Mouse (Mus musculus) testis, adult 2 months (tissue): ENCODE results near the gene Ttf2. TPM values are rescaled to one million over a fixed set of nuclear protein-coding genes. Genes with fewer than 3 reads are reported as not detected.

Source experiments
- H3K27ac ChIP-seq: fragments of 200-500 bp; 2 replicates; pipeline ENCODE4 v1.5.1; 2012; ENCODE audit warnings: low read depth, low read length; ENCODE audit not compliant: control insufficient read depth, insufficient read depth
- H3K27me3 ChIP-seq: fragments of 200-500 bp; 2 replicates; pipeline ENCODE4 v1.6.1; 2012; ENCODE audit warnings: mild to moderate bottlenecking, low read length, moderate library complexity; ENCODE audit not compliant: control insufficient read depth, insufficient read depth
- H3K36me3 ChIP-seq: fragments of 200-500 bp; 2 replicates; pipeline ENCODE4 v1.6.1; 2012; ENCODE audit warnings: mild to moderate bottlenecking, low read length; ENCODE audit not compliant: control insufficient read depth, insufficient read depth
- H3K4me1 ChIP-seq: fragments of 200-500 bp; 2 replicates; pipeline ENCODE4 v1.6.1; 2012; ENCODE audit warnings: low read length; ENCODE audit not compliant: control insufficient read depth, insufficient read depth
- H3K4me3 ChIP-seq: fragments of 200-500 bp; 2 replicates; pipeline ENCODE4 v1.5.1; 2012; ENCODE audit warnings: low read depth, mild to moderate bottlenecking, low read length, moderate library complexity, mixed read lengths; ENCODE audit not compliant: control insufficient read depth
- CTCF ChIP-seq: fragments of 200-500 bp; IDR thresholded peaks from 2 replicates; pipeline ENCODE4 v1.5.1; 2012; ENCODE audit warnings: low read depth, mild to moderate bottlenecking, inconsistent platforms, low read length, moderate library complexity; ENCODE audit not compliant: control insufficient read depth, insufficient read depth, insufficient replicate concordance
- POLR2A ChIP-seq: fragments of 200-500 bp; IDR thresholded peaks from 2 replicates; pipeline ENCODE4 v1.6.1; 2012; ENCODE audit warnings: low read depth, mild to moderate bottlenecking, inconsistent platforms, low read length, moderate library complexity; ENCODE audit not compliant: control insufficient read depth
- polyA plus RNA-seq: library from polyadenylated mRNA; depleted of rRNA; stranded (reverse); fragments of >200 nt; gene quantifications from 2 replicates; pipeline ENCODE4 v1.2.3, GENCODE M21; 2012; rRNA removed

Gene Ttf2
- 2.7 and 3.0 TPM in 2 replicates for polyA plus RNA-seq

- TF ChIP-seq CTCF (no peak), POLR2A (peak; percentile 83)
- Histone ChIP-seq H3K36me3 (no peaks in the 10 kb centered on the region), H3K4me1 (peaks cover 2% of the 10 kb centered on the region), H3K27ac (peak within 1 kb of the TSS; percentile 27; the same call in 1 of the 2 replicates), H3K27me3 (no peaks in the 10 kb centered on the region), H3K4me3 (peak within 1 kb of the TSS; percentile 94)
Observed at GRCm38 (mm10) chr3:100969176-100969917, at the start of gene Ttf2. Gene Ttf2 (minus strand): TSS chr3:100969663.

GRCm38 (mm10) chr3:101018494-101018893, 49.0 kb upstream of the Ttf2 start:
- H3K4me3 ChIP-seq = no peak overlapping the region
- TF ChIP-seq CTCF (no peak), POLR2A (no peak)
- no peaks in the 10 kb centered on the region for H3K36me3 ChIP-seq
- H3K27ac ChIP-seq = no peak overlapping the region
- H3K4me1 ChIP-seq = no peaks in the 10 kb centered on the region
- H3K27me3 ChIP-seq = no peaks in the 10 kb centered on the region

DNA sequence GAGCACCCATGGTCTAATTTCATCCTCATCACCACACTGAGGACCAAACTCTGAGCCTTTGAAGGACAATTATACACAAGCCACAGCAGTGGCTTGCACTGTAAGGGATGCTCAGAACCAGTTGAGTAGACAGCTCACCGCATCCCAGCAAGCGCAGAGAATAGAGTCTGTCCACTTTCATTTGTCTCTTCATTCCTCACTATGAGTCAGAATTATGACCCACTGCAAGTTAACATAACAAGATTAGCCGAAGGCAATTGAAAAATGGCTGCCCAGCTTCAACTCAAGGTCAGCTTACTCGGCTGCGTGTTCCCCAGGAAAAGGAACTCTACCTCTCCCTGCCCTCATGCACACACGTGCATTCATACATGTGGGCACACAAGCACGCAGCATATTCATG, 46.6 kb upstream of the Ttf2 start:
- H3K27ac ChIP-seq = no peak overlapping the region
- TF ChIP-seq POLR2A (no peak), CTCF (no peak)
- H3K4me1 ChIP-seq = no peaks in the 10 kb centered on the region
- no peaks in the 10 kb centered on the region for H3K36me3 ChIP-seq
- H3K27me3 ChIP-seq = no peaks in the 10 kb centered on the region
- H3K4me3 ChIP-seq = no peak overlapping the region

DNA sequence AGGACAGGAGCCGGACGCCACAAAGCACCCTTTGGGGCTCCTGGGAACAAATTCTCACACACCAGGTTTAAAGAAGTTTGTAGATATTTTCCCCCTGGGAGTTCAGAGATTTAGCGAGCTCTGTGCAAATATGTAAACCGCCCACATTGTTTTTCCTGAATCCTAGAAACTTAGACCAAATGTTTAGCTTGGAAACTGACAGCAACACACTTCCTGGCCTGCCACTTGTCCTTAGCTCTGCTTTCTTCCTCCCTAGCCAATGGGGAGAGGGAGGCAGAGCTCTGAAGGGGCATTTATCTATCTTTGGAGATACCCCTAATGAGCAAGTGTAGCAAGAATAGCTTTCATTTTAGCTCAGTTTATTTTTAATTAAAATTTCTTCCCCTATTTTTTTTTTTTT, 45.8 kb upstream of the Ttf2 start:
- no peak for TF ChIP-seq CTCF
- no peak for TF ChIP-seq POLR2A
- Histone ChIP-seq H3K27ac (no peak overlapping the region), H3K36me3 (no peaks in the 10 kb centered on the region)

DNA sequence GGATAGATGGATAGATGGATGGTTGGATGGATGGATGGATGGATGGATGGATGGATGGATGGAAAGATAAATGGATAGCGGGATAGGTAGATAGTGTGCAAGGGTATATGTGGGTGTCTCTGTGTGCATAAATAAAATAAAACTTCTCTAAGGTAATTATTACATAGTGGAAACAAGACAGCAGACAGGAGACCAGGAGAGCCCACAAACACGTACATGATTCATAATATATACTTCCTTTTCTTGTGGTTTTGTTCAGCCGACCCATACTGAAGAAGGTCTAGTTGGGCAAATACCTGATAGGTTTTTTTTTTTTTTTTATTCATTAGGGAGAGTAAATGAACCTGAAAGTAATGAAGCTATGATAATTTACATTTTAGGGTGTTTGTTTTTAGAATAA, 44.1 kb upstream of the Ttf2 start:
- TF ChIP-seq POLR2A (no peak), CTCF (no peak)
- H3K4me3 ChIP-seq = no peak overlapping the region
- H3K27me3 ChIP-seq = no peaks in the 10 kb centered on the region
- no peaks in the 10 kb centered on the region for H3K36me3 ChIP-seq
- no peak overlapping the region for H3K27ac ChIP-seq
- no peaks in the 10 kb centered on the region for H3K4me1 ChIP-seq

More for the DNA sequence above, 45.8 kb upstream of the Ttf2 start:
- Histone ChIP-seq H3K27me3 (no peaks in the 10 kb centered on the region), H3K4me3 (no peak overlapping the region), H3K4me1 (no peaks in the 10 kb centered on the region)

DNA sequence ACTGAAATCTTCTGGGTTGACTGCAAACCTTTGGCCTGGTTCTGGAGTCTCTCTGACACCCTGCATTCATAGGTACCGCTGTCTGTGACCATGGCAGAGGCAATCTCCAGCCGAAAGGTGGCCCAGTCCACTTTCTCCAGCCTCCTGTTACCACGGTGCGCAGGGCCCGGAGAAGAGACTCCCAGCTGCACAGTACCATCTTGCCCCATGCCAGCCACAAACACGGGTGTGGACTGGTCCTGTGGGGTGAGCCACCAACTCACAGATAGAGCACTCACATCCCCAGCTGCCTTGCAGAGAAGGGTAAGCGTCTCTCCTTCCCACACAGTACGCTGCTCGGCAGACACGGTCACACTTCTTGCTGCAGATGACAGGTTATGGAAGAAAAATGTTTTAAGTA, 43.5 kb upstream of the Ttf2 start:
- no peaks in the 10 kb centered on the region for H3K27me3 ChIP-seq
- no peaks in the 10 kb centered on the region for H3K4me1 ChIP-seq
- H3K4me3 ChIP-seq = no peak overlapping the region
- no peaks in the 10 kb centered on the region for H3K36me3 ChIP-seq
- H3K27ac ChIP-seq = no peak overlapping the region
- TF ChIP-seq CTCF = no peak
- no peak for TF ChIP-seq POLR2A

DNA sequence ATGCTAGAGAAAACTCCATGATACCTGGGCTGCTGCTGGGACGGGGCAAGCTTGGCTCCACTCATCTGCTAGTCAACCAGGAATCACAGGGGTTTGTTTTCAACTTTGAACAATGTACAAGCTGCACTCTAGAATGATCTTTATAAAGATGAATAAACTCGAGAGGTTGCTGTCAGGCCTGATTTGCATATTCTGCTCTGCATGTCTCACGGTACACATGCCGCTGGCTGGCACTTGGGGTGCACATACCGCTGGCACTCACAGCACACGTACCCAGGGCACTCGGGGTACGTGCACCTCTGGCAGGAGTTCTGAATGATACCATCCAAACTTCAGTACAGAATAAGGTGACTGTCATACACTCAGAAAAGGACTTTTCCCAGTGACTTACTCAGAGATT, 43.1 kb upstream of the Ttf2 start:
- TF ChIP-seq POLR2A = no peak
- no peak for TF ChIP-seq CTCF
- Histone ChIP-seq H3K27me3 (no peaks in the 10 kb centered on the region), H3K4me1 (no peaks in the 10 kb centered on the region), H3K36me3 (no peaks in the 10 kb centered on the region), H3K27ac (no peak overlapping the region), H3K4me3 (no peak overlapping the region)

DNA sequence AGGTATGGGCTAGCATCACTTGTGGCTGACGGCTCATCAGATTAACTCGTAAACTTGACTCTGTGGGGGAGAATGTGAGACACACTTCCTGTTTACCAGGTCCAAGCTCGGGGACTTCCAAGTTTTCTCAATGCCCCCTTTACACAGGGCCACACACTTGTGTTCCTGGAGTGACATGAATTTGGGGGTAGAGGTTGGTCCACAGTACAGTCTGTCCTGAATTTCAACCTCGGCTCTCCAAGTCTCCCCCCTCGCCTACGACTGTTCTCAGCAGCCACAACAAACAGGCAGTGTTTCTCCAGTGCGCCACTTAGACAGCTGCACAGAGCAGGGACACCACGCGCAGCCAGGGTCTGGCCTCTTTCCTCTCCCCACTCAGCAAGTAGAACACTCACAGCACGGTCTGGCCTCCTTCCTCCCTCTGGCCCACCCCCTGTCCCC, 42.7 kb upstream of the Ttf2 start:
- Histone ChIP-seq H3K4me1 (no peaks in the 10 kb centered on the region), H3K27me3 (no peaks in the 10 kb centered on the region), H3K27ac (no peak overlapping the region), H3K36me3 (no peaks in the 10 kb centered on the region), H3K4me3 (no peak overlapping the region)
- TF ChIP-seq POLR2A (no peak), CTCF (no peak)
